Mouse (Mus musculus) myocyte (in vitro differentiated cells): ENCODE data around the gene Fkbp15. TPM values are rescaled to one million over a fixed set of nuclear protein-coding genes. Genes with fewer than 3 reads are reported as not detected.

Source experiments
- H3K27me3 ChIP-seq: one replicate; pipeline ENCODE4 v1.6.1; 2011; ENCODE audit not compliant: control insufficient read depth, insufficient read depth, insufficient read length
- H3K36me3 ChIP-seq: one replicate; pipeline ENCODE4 v1.6.1; 2011; ENCODE audit not compliant: control insufficient read depth, insufficient read depth
- H3K4me2 ChIP-seq: one replicate; pipeline ENCODE4 v1.6.1; 2011; ENCODE audit warnings: low read depth, control low read depth
- H3K4me3 ChIP-seq: one replicate; pipeline ENCODE4 v1.5.1; 2011; ENCODE audit warnings: mild to moderate bottlenecking, control low read depth, moderate library complexity
- H3K79me2 ChIP-seq: one replicate; pipeline ENCODE4 v1.6.1; 2011; ENCODE audit not compliant: control insufficient read depth, insufficient read depth
- H3ac ChIP-seq: one replicate; pipeline ENCODE4 v1.6.1; 2011; ENCODE audit not compliant: control insufficient read depth, insufficient read length
- CEBPB ChIP-seq: IDR thresholded peaks from 2 replicates; pipeline ENCODE4 v1.6.1; 2011; ENCODE audit warnings: mild to moderate bottlenecking, moderate library complexity; ENCODE audit not compliant: poor library complexity, insufficient read depth, severe bottlenecking
- E2F4 ChIP-seq: IDR thresholded peaks from one replicate; pipeline ENCODE4 v1.6.1; 2011; ENCODE audit warnings: mild to moderate bottlenecking, control low read depth, moderate library complexity; ENCODE audit not compliant: insufficient read depth
- MAX ChIP-seq: IDR thresholded peaks from one replicate; pipeline ENCODE4 v1.6.1; 2011; ENCODE audit warnings: low read depth, mild to moderate bottlenecking, control low read depth
- MYOD1 ChIP-seq, 3 experiments: IDR thresholded peaks; one replicate each; pipeline ENCODE4 v1.6.1; 2011; ENCODE audit warnings: control low read depth in 2 of 3, low read depth in 2 of 3, mild to moderate bottlenecking in 2 of 3, moderate library complexity in 1 of 3; ENCODE audit not compliant: insufficient read length in 2 of 3, control insufficient read depth in 1 of 3
- MYOG ChIP-seq, 3 experiments: IDR thresholded peaks; one replicate each; pipeline ENCODE4 v1.6.1; 2011; ENCODE audit warnings: control low read depth in 2 of 3, low read depth in 2 of 3, mild to moderate bottlenecking in 2 of 3; ENCODE audit not compliant: insufficient read length in 2 of 3, control insufficient read depth in 1 of 3, insufficient read depth in 1 of 3
- POLR2A ChIP-seq: IDR thresholded peaks from one replicate; pipeline ENCODE4 v1.6.1; 2011; ENCODE audit warnings: low read depth, mild to moderate bottlenecking, control low read depth, moderate library complexity; ENCODE audit not compliant: insufficient read length
- POLR2AphosphoS2 ChIP-seq: IDR thresholded peaks from one replicate; pipeline ENCODE4 v1.6.1; 2011; ENCODE audit warnings: low read depth, control low read depth; ENCODE audit not compliant: insufficient read length
- REST ChIP-seq: IDR thresholded peaks from one replicate; pipeline ENCODE4 v1.6.1; 2011; ENCODE audit warnings: mild to moderate bottlenecking, control low read depth, moderate library complexity; ENCODE audit not compliant: insufficient read depth, insufficient read length
- SRF ChIP-seq: IDR thresholded peaks from one replicate; pipeline ENCODE4 v1.6.1; 2011; ENCODE audit warnings: low read depth; ENCODE audit not compliant: control insufficient read depth, insufficient read length
- TCF12 ChIP-seq: IDR thresholded peaks from one replicate; pipeline ENCODE4 v1.6.1; 2011; ENCODE audit warnings: mild to moderate bottlenecking, control low read depth; ENCODE audit not compliant: poor library complexity, insufficient read depth, severe bottlenecking
- TCF3 ChIP-seq: IDR thresholded peaks from one replicate; pipeline ENCODE4 v1.6.1; 2011; ENCODE audit warnings: low read depth, control low read depth; ENCODE audit not compliant: insufficient read length
- USF1 ChIP-seq: IDR thresholded peaks from one replicate; pipeline ENCODE4 v1.6.1; 2011; ENCODE audit warnings: low read depth, mild to moderate bottlenecking, control low read depth, moderate library complexity
- polyA plus RNA-seq: library from polyadenylated mRNA; unstranded; fragments of >200 nt; fragmentation: generic; extraction: Trizol; gene quantifications from one replicate; pipeline ENCODE4 v1.2.1, GENCODE M21; 2012; ENCODE audit warnings: missing spikeins

The Fkbp15 gene
- polyA plus RNA-seq, 1 experiment: 18.4 TPM

- TF ChIP-seq POLR2A (no peak), POLR2AphosphoS2 (no peak), REST (no peak), MYOD1 (IDR thresholded peaks at IDR 0.05; ENCODE audit: control insufficient read depth in 1 of 3, insufficient read length in 2 of 3, low read depth in 2 of 3) (no peak), SRF (no peak), TCF3 (no peak), MAX (no peak), TCF12 (no peak), MYOG (IDR thresholded peaks at IDR 0.05; ENCODE audit: control insufficient read depth in 1 of 3, insufficient read depth in 1 of 3, insufficient read length in 2 of 3, low read depth in 2 of 3) (no peak), CEBPB (no peak), E2F4 (no peak), USF1 (no peak)
- H3K27me3 ChIP-seq: no peaks in the 10 kb centered on the region
- no peak overlapping the region for H3ac ChIP-seq
- H3K79me2 ChIP-seq: no peaks in the 10 kb centered on the region
- no peak overlapping the region for H3K4me2 ChIP-seq
- no peak overlapping the region for H3K4me3 ChIP-seq
- H3K36me3 ChIP-seq: no peaks in the 10 kb centered on the region
These were observed 105.8 kb downstream of the Fkbp15 start for GRCm38 (mm10) chr4:62254551-62254950.

- H3K4me2 ChIP-seq: no peak overlapping the region
- H3ac ChIP-seq: no peak overlapping the region
- H3K4me3 ChIP-seq: no peak overlapping the region
- no peaks in the 10 kb centered on the region for H3K36me3 ChIP-seq
- TF ChIP-seq REST: no peak
- no peak for TF ChIP-seq MYOD1 (IDR thresholded peaks at IDR 0.05; ENCODE audit: control insufficient read depth in 1 of 3, insufficient read length in 2 of 3, low read depth in 2 of 3)
- no peak for TF ChIP-seq POLR2AphosphoS2
- TF ChIP-seq CEBPB: no peak
- TF ChIP-seq TCF3: no peak
- TF ChIP-seq POLR2A: no peak
- no peak for TF ChIP-seq TCF12
- TF ChIP-seq USF1: no peak
- TF ChIP-seq MAX: no peak
- H3K27me3 ChIP-seq: no peaks in the 10 kb centered on the region
- H3K79me2 ChIP-seq: no peaks in the 10 kb centered on the region
These were observed 108.6 kb downstream of the Fkbp15 start for GRCm38 (mm10) chr4:62251776-62252175.

GRCm38 (mm10) chr4:62250896-62251544 lies 109.3 kb downstream of the Fkbp15 start:
- Histone ChIP-seq H3ac (no peak overlapping the region), H3K27me3 (no peaks in the 10 kb centered on the region), H3K36me3 (no peaks in the 10 kb centered on the region), H3K4me2 (no peak overlapping the region), H3K79me2 (no peaks in the 10 kb centered on the region), H3K4me3 (no peak overlapping the region)
- no peak for TF ChIP-seq MYOD1 (IDR thresholded peaks at IDR 0.05; ENCODE audit: control insufficient read depth in 1 of 3, insufficient read length in 2 of 3, low read depth in 2 of 3)
- TF ChIP-seq TCF12: no peak
- no peak for TF ChIP-seq REST
- no peak for TF ChIP-seq CEBPB
- TF ChIP-seq POLR2AphosphoS2: no peak
- no peak for TF ChIP-seq USF1
- no peak for TF ChIP-seq POLR2A
- TF ChIP-seq SRF: no peak
- no peak for TF ChIP-seq E2F4
- TF ChIP-seq MYOG (IDR thresholded peaks at IDR 0.05; ENCODE audit: control insufficient read depth in 1 of 3, insufficient read depth in 1 of 3, insufficient read length in 2 of 3, low read depth in 2 of 3): no peak
- TF ChIP-seq TCF3: no peak
- TF ChIP-seq MAX: no peak

Other genes with a start within 250 kb of the Fkbp15 start
- gene Mup21, start 209.7 kb downstream of the Fkbp15 start, polyA plus RNA-seq: not detected
- 0.46 TPM for gene Zfp37, start 129.5 kb downstream of the Fkbp15 start, polyA plus RNA-seq
- gene Slc31a2, start 98.0 kb downstream of the Fkbp15 start, polyA plus RNA-seq: 4.2 TPM
- 22.5 TPM for gene Slc31a1, start 179 bp upstream of the Fkbp15 start, polyA plus RNA-seq
- gene Cdc26, start 48.1 kb upstream of the Fkbp15 start, polyA plus RNA-seq: 49.2 TPM
- 6.0 TPM for gene Prpf4, start 48.2 kb upstream of the Fkbp15 start, polyA plus RNA-seq
- not detected for gene Rnf183, start 74.7 kb upstream of the Fkbp15 start, polyA plus RNA-seq
- gene Wdr31, start 110.3 kb upstream of the Fkbp15 start, polyA plus RNA-seq: 3.3 TPM
- 1.1 TPM for gene Bspry, start 119.5 kb upstream of the Fkbp15 start, polyA plus RNA-seq
- 26.8 TPM for gene Hdhd3, start 142.9 kb upstream of the Fkbp15 start, polyA plus RNA-seq
- gene Alad, start 159.4 kb upstream of the Fkbp15 start, polyA plus RNA-seq: 89.6 TPM
- gene Pole3, start 164.5 kb upstream of the Fkbp15 start, polyA plus RNA-seq: 37.3 TPM
- 0.08 TPM for gene 4933430I17Rik, start 164.8 kb upstream of the Fkbp15 start, polyA plus RNA-seq
- 40.4 TPM for gene Rgs3, start 199.3 kb upstream of the Fkbp15 start, polyA plus RNA-seq